Mouse (Mus musculus) mesoderm, embryonic 11.5 days (tissue): ENCODE data around the gene Simc1.
A peak's percentile ranks its signal among the peaks of the same experiment; 100 is the strongest.

ENCODE experiments used
- DNase-seq: peaks from one replicate; pipeline ENCODE4 v3.0.0-alpha.2; 2012; ENCODE audit warnings: low read depth, low spot score

The Simc1 gene

DNA sequence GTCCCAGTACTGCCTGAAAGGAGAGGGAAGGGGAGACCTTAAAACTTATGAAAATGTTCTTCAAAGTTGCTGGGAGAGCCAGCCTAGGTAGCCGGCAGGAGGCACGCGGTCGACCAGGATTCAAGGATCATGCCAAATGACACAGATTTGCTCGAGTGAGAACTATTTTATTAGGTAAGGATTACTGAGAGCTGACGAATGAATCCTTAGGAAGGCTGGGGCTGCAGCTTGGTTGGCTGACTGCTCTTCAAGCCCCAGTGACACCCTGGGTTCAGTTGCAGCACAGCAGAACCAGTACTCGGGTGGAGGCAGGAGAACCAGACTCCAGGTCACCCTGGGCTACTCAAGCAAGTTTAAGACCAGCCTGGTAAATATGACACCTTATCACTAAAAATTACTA is 44.5 kb downstream of the Simc1 start:
- DNase-seq = no peak

DNA sequence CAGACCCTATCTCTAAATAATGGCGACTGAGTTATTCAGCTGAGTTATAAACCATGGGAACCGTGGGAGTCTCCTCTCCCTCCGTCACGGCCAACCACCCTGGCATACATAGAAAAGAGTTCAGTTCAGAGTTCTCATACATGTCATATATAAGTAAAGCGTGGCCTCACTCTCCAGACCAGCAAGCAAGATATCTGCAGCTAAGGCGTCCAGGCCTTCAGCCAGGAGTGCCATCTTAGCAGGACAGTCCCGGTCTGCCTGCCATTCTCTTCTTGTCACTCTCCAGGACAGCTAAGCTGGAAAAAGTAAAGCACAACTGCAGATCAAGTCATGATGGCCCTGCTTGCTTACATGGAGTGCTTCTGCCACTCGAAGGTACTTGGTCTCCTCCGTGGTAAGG is 52.6 kb downstream of the Simc1 start:
- DNase-seq = no peak

- no peak for DNase-seq
These were observed 53.2 kb downstream of the Simc1 start for GRCm38 (mm10) chr13:54556796-54557195.

- no peak for DNase-seq
These were observed 54.1 kb downstream of the Simc1 start for GRCm38 (mm10) chr13:54557652-54558051.

GRCm38 (mm10) chr13:54559656-54560055 is 56.1 kb downstream of the Simc1 start:
- no peak for DNase-seq

DNA sequence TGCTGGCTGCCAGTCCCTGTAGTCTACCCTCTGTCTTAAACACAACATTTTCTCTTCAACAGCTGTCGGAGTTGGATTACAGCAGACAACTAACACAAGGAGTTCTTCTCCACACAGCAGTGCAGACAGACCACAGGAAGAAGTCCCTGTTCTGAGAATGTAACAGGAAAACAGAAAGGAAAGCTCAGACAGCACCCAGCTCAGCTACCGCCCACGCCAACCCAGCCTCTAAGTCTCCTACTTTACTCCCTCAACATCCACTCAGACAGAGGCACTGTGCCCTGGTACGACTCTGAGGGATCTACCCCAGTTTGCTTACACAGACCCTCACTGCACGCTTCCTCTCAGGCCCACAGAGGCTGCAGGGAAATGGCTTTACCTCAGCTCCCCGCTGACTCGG is 57.0 kb downstream of the Simc1 start:
- no peak for DNase-seq

DNA sequence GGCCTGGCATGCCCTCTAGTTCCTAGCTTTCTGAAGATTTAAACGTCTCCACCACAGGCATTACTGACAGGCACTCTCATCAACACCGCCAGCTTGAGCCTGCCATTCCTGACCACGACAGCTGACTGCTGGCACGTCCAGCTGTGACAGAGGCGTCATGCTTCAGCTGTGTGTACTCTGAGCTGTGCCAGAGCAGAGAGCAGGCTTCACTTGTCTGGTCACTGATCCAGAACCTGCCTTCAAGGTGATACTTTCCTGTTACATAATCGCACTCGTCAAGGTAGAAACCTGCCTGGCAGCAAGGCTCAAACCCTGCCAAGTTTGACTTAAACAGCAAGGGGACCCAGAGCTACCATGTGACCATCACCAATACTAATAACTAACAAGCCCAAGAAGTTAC is 59.0 kb downstream of the Simc1 start:
- DNase-seq = no peak

GRCm38 (mm10) chr13:54564232-54565200 is 60.9 kb downstream of the Simc1 start:
- peak; percentile 30 for DNase-seq

GRCm38 (mm10) chr13:54565201-54565581 is 61.6 kb downstream of the Simc1 start, which contains the start of gene 4833439L19Rik:
TSS of gene 4833439L19Rik (minus strand) at chr13:54565435.
- peak; percentile 94 for DNase-seq

DNA sequence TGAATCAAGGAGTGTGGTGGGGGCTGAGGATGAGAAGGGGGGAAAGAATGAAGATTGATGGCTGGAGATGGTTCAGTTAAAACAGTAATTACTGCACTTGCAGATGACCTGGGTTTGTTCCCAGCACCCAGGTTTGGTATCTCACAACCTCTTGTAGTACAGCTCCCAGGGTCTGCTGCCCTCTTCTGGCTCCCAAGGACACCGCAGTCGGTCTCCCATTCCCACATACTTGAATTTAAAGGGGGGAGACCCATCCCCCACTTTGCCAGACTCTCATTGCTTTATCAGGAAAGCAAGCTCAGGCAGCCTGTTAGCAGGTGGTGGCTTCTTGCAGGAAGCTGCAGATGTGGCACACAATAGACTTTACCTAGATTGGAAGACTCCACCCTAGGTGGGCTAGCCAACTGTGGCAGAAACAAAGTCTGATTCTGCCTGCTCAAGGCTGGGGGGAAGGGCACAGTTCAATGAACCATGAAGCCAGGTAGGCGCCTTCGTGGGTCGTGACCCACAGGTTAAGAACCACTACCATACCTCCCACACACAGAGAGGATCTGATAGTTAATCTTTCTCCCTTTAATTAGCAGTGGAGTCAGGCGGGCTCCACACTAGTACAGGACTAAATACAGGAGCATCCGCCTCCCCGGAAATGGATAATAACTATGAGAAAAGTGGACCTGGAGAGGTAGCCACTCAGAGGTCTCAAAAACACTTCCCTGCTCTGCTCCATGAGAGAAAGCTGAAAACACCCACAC is 62.2 kb downstream of the Simc1 start:
- peak; percentile 67 for DNase-seq

DNA sequence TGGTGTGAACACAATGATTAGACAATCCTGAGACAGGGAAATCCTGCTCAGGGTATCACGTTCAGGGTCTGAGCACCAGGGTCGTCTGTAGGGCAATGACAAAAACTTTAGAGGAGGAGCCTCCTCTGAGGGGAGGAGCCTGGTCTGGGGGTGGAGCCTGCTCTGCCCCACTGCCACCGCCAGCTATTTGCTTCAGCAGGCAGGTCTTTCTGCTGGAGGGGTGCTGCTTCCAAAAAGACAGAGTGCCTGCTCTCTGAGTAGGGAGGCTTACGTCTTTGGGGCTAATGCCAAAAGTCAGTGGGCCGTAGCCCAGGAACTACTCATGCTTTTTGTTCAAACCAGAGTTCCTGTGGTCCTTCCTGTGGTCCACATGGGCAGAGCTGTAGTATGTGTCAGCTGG is 64.8 kb downstream of the Simc1 start:
- no peak for DNase-seq

DNA sequence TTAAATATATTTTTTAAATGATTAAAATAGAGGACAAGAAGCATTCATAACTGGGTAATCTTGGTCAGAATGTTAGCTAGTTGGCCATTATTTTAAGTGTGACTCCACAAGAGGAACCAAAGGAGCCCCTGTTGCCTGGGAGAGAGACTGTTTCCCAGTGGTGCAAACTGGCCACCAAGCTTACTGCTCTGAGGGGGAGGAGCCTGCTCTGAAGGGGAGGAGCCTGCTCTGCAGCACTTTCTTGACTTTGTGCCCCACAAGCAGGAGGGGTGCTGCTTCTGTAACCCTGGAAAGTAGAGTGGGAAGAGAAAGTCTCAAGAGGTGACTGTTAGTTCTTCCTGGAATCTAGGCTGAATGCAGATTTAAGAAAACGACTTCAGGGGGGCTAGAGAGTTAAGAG is 65.7 kb downstream of the Simc1 start:
- no peak for DNase-seq

DNA sequence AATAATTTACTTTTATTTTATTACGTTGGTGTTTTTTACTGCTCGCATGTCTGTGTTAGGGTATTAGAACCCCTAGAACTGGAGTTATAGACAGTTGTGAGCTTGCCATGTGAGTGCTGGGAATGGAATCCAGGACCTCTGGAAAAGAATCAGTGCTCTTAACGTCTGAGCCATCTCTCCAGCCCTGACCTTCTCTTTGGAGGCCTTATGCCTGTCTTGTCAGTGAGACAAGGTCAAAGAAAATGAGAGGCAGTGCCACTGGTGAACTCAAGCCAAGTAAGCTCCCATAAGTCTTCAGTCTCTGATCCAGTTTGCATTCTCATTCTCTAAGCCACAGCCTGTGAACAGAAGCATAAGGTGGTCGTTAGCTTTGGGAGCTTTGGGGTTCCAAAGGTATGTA is 67.2 kb downstream of the Simc1 start:
- no peak for DNase-seq

GRCm38 (mm10) chr13:54571637-54572036 is 68.1 kb downstream of the Simc1 start:
- peak; percentile 35 for DNase-seq

- no peak for DNase-seq
These were observed 69.0 kb downstream of the Simc1 start for GRCm38 (mm10) chr13:54572621-54573020.

DNA sequence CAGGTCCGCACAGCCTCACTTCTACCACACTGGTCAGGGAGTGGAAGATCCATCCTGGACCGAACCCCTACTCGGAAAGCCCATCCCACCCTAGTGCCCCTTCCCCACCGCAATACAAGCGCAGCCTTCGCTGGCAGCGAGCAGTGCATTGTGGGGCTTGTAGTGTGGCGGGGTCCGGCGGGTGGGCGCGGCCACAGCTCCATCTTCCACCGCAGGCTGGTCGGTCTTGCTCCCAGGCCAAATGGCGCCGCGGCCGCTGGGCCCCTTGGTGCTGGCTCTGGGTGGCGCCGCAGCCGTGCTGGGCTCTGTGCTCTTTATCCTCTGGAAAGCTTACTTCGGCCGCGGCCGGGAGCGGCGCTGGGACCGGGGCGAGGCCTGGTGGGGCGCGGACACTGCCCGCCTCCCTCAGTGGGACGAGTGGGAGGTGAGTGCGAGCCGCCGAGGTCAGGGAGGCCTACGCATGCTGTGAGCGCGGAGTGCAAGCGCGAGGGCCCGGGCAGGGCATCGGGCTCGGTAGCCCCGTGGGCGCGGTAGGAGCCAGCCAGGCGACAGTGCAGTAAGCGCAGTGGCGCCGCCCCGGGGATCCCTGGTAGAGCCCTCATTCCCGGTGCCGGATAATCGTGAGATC is 71.4 kb downstream of the Simc1 start, which contains the start of gene Arl10:
Gene Arl10 (plus strand): TSS at position 162 of the 628 bp plus-strand sequence.
- peak; percentile 75 for DNase-seq

GRCm38 (mm10) chr13:54575489-54575888 is 71.9 kb downstream of the Simc1 start:
- DNase-seq = no peak

GRCm38 (mm10) chr13:54577652-54578507 is 74.3 kb downstream of the Simc1 start:
- no peak for DNase-seq

DNA sequence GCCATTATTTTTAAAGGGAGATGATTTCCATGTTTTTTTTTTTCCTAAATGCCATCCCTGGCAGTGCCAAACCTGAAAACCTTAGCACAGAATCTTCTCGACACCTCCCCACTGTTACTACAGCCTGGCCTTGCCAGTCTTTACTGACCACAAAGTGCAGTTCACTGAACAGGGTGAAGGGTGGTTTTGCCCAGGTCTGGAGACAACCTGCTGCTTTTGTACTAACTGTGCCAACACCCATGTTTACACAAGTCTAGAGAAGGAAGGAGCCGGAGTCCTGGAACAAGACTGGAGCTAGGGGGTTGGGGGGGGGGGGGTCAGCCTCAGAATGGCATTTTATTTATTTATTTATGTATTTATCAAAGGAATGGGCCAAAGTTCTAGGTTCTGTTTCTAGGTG is 77.8 kb downstream of the Simc1 start:
- DNase-seq = no peak

DNA sequence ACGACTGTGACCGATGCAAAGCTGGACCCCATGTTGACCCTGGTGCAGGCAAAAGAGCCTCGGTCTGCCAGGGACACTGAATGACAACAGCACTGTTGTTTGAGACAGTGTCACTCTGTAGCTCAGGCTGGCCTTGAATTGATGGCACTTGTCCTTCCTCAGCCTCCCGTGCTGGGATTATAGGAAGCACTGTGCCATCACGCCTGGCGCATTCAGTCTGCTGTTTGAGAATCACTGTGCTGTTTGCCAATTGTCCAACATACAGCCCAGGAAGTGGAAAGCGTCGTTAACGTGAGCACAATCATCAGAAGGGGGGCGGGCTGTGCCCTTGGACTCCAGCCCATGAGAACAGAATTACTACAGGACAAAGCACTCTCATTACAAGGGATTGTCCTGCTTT is 78.5 kb downstream of the Simc1 start:
- no peak for DNase-seq

DNA sequence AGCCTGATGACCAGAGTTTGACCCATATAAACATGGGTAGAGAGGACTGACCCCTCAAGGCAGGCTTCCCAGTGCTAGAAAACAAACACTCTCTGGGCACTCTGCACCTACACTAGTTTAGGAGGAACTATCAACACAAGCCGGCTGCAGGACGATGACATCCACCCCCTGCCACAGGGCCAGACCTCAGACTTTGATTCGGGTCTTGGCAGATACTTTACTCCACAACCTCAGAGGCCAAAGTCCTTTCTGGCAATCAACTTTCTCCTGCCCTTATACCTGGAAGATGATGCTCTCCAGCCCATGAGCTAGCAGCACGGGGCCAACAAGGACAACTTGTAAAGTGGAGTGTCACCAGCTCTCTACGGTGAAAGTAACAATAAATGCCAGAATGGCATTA is 79.3 kb downstream of the Simc1 start:
- DNase-seq = no peak
